Mouse (Mus musculus) CH12.LX (cell line): ENCODE results near the gene Mast3. TPM values are rescaled to one million over a fixed set of nuclear protein-coding genes. Genes with fewer than 3 reads are reported as not detected.

Experiments used
- DNase-seq: peaks from one replicate; pipeline ENCODE4 v3.0.0-alpha.2; 2013; ENCODE audit errors: extremely low read depth
- H3K27ac ChIP-seq: 2 replicates; pipeline ENCODE4 v1.5.1; 2012; ENCODE audit warnings: low read depth, mild to moderate bottlenecking, control low read depth, moderate library complexity; ENCODE audit not compliant: insufficient read depth
- H3K27me3 ChIP-seq: replicated peaks from 2 replicates; pipeline ENCODE3; 2012; ENCODE audit warnings: inconsistent platforms
- H3K36me3 ChIP-seq, 2 experiments: replicated peaks in 1 of 2; 2 replicates each; pipeline versions ENCODE3 to v1.6.1; 2012; ENCODE audit warnings: inconsistent platforms in 1 of 2, low read length in 1 of 2, mild to moderate bottlenecking in 1 of 2, mixed read lengths in 1 of 2, moderate library complexity in 1 of 2; ENCODE audit not compliant: control insufficient read depth in 1 of 2, insufficient read depth in 1 of 2
- H3K4me1 ChIP-seq, 2 experiments: 2 replicates each; pipeline ENCODE4 v1.6.1; 2012; ENCODE audit warnings: inconsistent platforms in 1 of 2, moderate library complexity in 1 of 2; ENCODE audit not compliant: insufficient read depth in 2 of 2, control insufficient read depth in 1 of 2
- H3K4me2 ChIP-seq: 2 replicates; pipeline ENCODE4 v1.6.1; 2012; ENCODE audit warnings: low read depth, mild to moderate bottlenecking, control low read depth; ENCODE audit not compliant: poor library complexity, insufficient read depth, severe bottlenecking
- H3K4me3 ChIP-seq, 3 experiments: fragments of 150-350 bp in 1 of 3; sonication (generic) in 1 of 3; replicated peaks in 1 of 3; 2 replicates each; pipeline versions ENCODE3 to v1.5.1; 2011 to 2012; ENCODE audit warnings: low read depth in 2 of 3, low read length in 2 of 3, mild to moderate bottlenecking in 2 of 3, moderate library complexity in 2 of 3, control low read depth in 1 of 3, improper control_type of control experiment in 1 of 3, inconsistent platforms in 1 of 3, mixed read lengths in 1 of 3; ENCODE audit not compliant: poor library complexity in 1 of 3
- H3K79me2 ChIP-seq: replicated peaks from 2 replicates; pipeline ENCODE4 v1.6.1; 2012; ENCODE audit warnings: mild to moderate bottlenecking, moderate library complexity; ENCODE audit not compliant: control insufficient read depth, poor library complexity, insufficient read depth, severe bottlenecking; ENCODE audit errors: extremely low read depth
- H3K9ac ChIP-seq: 2 replicates; pipeline ENCODE4 v1.6.1; 2012; ENCODE audit warnings: low read depth, mild to moderate bottlenecking, control low read depth, moderate library complexity; ENCODE audit not compliant: insufficient read depth
- H3K9me3 ChIP-seq: replicated peaks from 2 replicates; pipeline ENCODE3; 2012; ENCODE audit warnings: low read length, inconsistent platforms, mixed read lengths
- CHD1 ChIP-seq: IDR thresholded peaks from 2 replicates; pipeline ENCODE4 v1.6.1; 2012; ENCODE audit warnings: low read depth, low read length, improper control_type of control experiment, inconsistent platforms
- CTCF ChIP-seq, 2 experiments: IDR thresholded peaks in 1 of 2; conservative IDR thresholded peaks in 1 of 2; 2 replicates each; pipeline ENCODE4 v1.5.1; 2011 to 2012; ENCODE audit warnings: low read depth in 2 of 2, low read length in 2 of 2, improper control_type of control experiment in 1 of 2, inconsistent platforms in 1 of 2, mild to moderate bottlenecking in 1 of 2, moderate library complexity in 1 of 2
- ETS1 ChIP-seq: conservative IDR thresholded peaks from 2 replicates; pipeline ENCODE4 v1.6.1; 2012; ENCODE audit warnings: low read depth, mild to moderate bottlenecking, inconsistent platforms, low read length, improper control_type of control experiment, moderate library complexity
- HCFC1 ChIP-seq: IDR thresholded peaks from 2 replicates; pipeline ENCODE4 v1.6.1; 2012; ENCODE audit warnings: low read depth, mild to moderate bottlenecking, inconsistent platforms, low read length, improper control_type of control experiment
- IRF4 ChIP-seq: IDR thresholded peaks from 2 replicates; pipeline ENCODE4 v1.6.1; 2014; ENCODE audit warnings: low read depth, mild to moderate bottlenecking, inconsistent platforms, low read length, improper control_type of control experiment
- JUN ChIP-seq: IDR thresholded peaks from 2 replicates; pipeline ENCODE4 v1.6.1; 2011; ENCODE audit warnings: low read depth, mild to moderate bottlenecking, low read length, improper control_type of control experiment, moderate library complexity; ENCODE audit not compliant: insufficient read depth
- JUND ChIP-seq: conservative IDR thresholded peaks from 2 replicates; pipeline ENCODE4 v1.6.1; 2011; ENCODE audit warnings: low read depth, low read length, improper control_type of control experiment
- MAFK ChIP-seq: IDR thresholded peaks from 2 replicates; pipeline ENCODE4 v1.6.1; 2011; ENCODE audit warnings: low read length, improper control_type of control experiment; ENCODE audit not compliant: insufficient replicate concordance
- MAX ChIP-seq: IDR thresholded peaks from 2 replicates; pipeline ENCODE4 v1.6.1; 2011; ENCODE audit warnings: low read length, improper control_type of control experiment
- MEF2A ChIP-seq: IDR thresholded peaks from 2 replicates; pipeline ENCODE4 v1.6.1; 2014; ENCODE audit warnings: low read depth, mild to moderate bottlenecking, inconsistent platforms, low read length, improper control_type of control experiment, borderline replicate concordance
- MXI1 ChIP-seq: IDR thresholded peaks from 2 replicates; pipeline ENCODE4 v1.6.1; 2011; ENCODE audit warnings: mild to moderate bottlenecking, low read depth, low read length, improper control_type of control experiment
- PAX5 ChIP-seq: IDR thresholded peaks from 2 replicates; pipeline ENCODE4 v1.6.1; 2012; ENCODE audit warnings: low read length, inconsistent platforms, mixed read lengths
- POLR2A ChIP-seq: IDR thresholded peaks from 2 replicates; pipeline ENCODE4 v1.6.1; 2011; ENCODE audit warnings: low read depth, mild to moderate bottlenecking, improper control_type of control experiment, low read length
- POLR2AphosphoS2 ChIP-seq: IDR thresholded peaks from 2 replicates; pipeline ENCODE4 v1.6.1; 2011; ENCODE audit warnings: low read depth, low read length, improper control_type of control experiment
- RAD21 ChIP-seq: IDR thresholded peaks from 2 replicates; pipeline ENCODE4 v1.6.1; 2011; ENCODE audit warnings: low read depth, mild to moderate bottlenecking, low read length, improper control_type of control experiment, moderate library complexity
- RCOR1 ChIP-seq: conservative IDR thresholded peaks from 2 replicates; pipeline ENCODE4 v1.6.1; 2012; ENCODE audit warnings: low read depth, mild to moderate bottlenecking, inconsistent platforms, low read length, improper control_type of control experiment
- UBTF ChIP-seq: IDR thresholded peaks from 2 replicates; pipeline ENCODE4 v1.6.1; 2012; ENCODE audit warnings: low read depth, mild to moderate bottlenecking, inconsistent platforms, low read length, improper control_type of control experiment, moderate library complexity
- ZMIZ1 ChIP-seq: IDR thresholded peaks from 2 replicates; pipeline ENCODE4 v1.6.1; 2012; ENCODE audit warnings: low read depth, mild to moderate bottlenecking, inconsistent platforms, low read length, improper control_type of control experiment
- dilution Hi-C: fragments of 300-500 bp; cut with MboI; formaldehyde crosslinking; loops from 2 replicates; pipeline ENCODE4 v1.14.3; 2020; ENCODE audit warnings: low sequenced_read_pairs; ENCODE audit not compliant: extremely low pct_unique_long_range_greater_than_20kb, extremely low pct_ligation_motif_present
- in situ Hi-C: fragments of 300-500 bp; cut with MboI; formaldehyde crosslinking; loops from 3 replicates; pipeline ENCODE4 v1.14.3; 2019; ENCODE audit warnings: low sequenced_read_pairs, low pct_ligation_motif_present, low pct_unique_long_range_greater_than_20kb, mixed read lengths
- polyA plus RNA-seq: library from polyadenylated mRNA; unstranded; fragments of >175 nt; gene quantifications from 2 replicates; pipeline ENCODE4 v1.2.1, GENCODE M21; 2012; ENCODE audit warnings: low read depth; ENCODE audit not compliant: insufficient read length
- total RNA-seq, 2 experiments: library from RNA; depleted of rRNA; stranded (reverse); fragments of 300-350 nt in 1 of 2; fragments of >200 nt in 1 of 2; gene quantifications; 2 replicates each; pipeline ENCODE4 v1.2.3; 2012 to 2014

Mast3 gene
- total and polyA plus RNA-seq, 3 experiments: 7.0 to 23.4 (median 11.6) TPM

DNA sequence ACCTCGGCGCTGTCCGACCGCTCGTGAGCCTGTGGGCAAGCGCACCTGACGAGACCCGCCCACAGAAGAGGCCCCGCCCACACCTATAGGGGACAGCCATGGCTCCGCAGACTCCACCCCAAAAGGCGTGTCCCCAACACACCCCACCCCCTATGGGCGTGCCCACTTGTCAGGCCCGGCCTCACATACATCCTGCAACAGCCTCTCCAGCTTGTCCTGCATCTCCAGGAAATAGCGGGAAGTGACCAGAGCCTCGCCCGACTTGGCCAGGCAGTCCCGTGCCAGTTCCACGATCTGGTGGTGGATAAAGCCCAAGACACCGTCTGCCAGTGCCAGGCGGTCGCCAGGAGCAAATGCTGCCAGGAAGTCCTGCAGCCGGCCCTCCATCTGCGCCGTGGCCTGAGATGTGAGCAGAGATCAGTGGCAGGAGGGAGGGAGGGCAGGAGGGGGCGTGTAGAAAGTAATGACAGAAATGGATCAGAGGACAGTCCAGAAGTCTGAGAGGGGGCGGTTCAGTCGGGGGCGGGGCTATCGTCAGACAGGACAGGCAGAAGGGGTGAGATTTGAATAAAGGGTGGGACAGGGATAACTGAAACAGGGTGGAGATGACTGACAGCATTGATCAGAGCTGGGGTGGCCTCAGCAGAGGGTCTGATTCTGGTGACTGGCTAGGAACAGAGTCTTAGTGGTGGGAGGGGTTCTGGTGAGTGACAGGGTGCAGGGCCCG lies 16.8 kb downstream of the Mast3 start:
- no peak for DNase-seq
- dilution Hi-C loops: no loop called here
- H3K4me1 ChIP-seq: peaks cover 15 to 19% of the 10 kb centered on the region in 2 experiments
- peaks cover 4% of the 10 kb centered on the region; the same call in 1 of the 2 replicates for H3K79me2 ChIP-seq
- H3K9me3 ChIP-seq: no peaks in the 10 kb centered on the region
- no peak overlapping the region for H3K9ac ChIP-seq
- TF ChIP-seq MXI1 (no peak), MEF2A (no peak), MAX (no peak), HCFC1 (no peak), UBTF (no peak), CHD1 (no peak), IRF4 (no peak), POLR2AphosphoS2 (no peak), CTCF (conservative IDR thresholded peaks at IDR 0.05 in 1 of 2, IDR thresholded peaks at IDR 0.05 in 1 of 2; ENCODE audit: low read depth in 2 of 2, low read length in 2 of 2) (no peak), JUND (no peak), JUN (no peak), PAX5 (no peak), ZMIZ1 (no peak), ETS1 (no peak)
- peaks cover 68 to 77% of the 10 kb centered on the region in 2 experiments for H3K36me3 ChIP-seq
- no peak overlapping the region for H3K4me3 ChIP-seq
- in situ Hi-C loops: no loop called here
- H3K27me3 ChIP-seq: peaks cover 2% of the 10 kb centered on the region
- no peak overlapping the region for H3K27ac ChIP-seq
- no peak overlapping the region for H3K4me2 ChIP-seq

DNA sequence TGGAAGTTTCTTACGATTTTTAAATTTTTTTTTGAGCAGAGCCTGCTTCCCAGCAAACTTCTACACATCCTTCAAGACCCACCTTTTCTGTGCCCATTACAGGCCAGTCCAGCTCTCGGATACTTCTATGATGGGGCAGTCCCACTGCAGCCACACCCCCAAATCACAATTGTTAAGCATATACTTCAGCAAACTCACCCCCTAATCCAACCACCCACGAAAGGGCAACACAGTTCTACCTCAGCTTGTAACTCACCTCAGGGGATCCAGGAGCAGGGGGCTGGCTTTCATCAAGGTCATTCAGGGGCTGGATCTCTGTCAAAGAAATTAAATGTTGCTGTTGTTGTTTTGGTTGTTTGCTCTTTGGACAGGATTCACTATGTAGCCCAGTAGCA lies 17.8 kb downstream of the Mast3 start:
- no peak overlapping the region for H3K4me2 ChIP-seq
- no peak for DNase-seq
- peaks cover 9 to 12% of the 10 kb centered on the region in 2 experiments for H3K4me1 ChIP-seq
- H3K9ac ChIP-seq: no peak overlapping the region
- TF ChIP-seq MAFK: no peak
- TF ChIP-seq POLR2A: no peak
- no peak for TF ChIP-seq CTCF (conservative IDR thresholded peaks at IDR 0.05 in 1 of 2, IDR thresholded peaks at IDR 0.05 in 1 of 2; ENCODE audit: low read depth in 2 of 2, low read length in 2 of 2)
- no peak for TF ChIP-seq POLR2AphosphoS2
- TF ChIP-seq RCOR1: no peak
- no peak for TF ChIP-seq MXI1
- TF ChIP-seq RAD21: no peak
- no peak for TF ChIP-seq PAX5
- TF ChIP-seq, all 38 proteins: peak for 0
- Histone ChIP-seq H3K36me3 (peaks cover 74 to 82% of the 10 kb centered on the region in 2 experiments), H3K27me3 (no peaks in the 10 kb centered on the region), H3K9me3 (no peaks in the 10 kb centered on the region), H3K4me3 (no peak overlapping the region), H3K79me2 (peaks cover 4% of the 10 kb centered on the region; the same call in 1 of the 2 replicates), H3K27ac (no peak overlapping the region)
- dilution Hi-C loops: no loop called here
- in situ Hi-C loops: no loop called here
